Mouse (Mus musculus) natural killer cell, adult 2 months (primary cell): ENCODE results near the gene Acap2.

Source experiments
- DNase-seq, 2 experiments: peaks; one replicate each; pipeline ENCODE4 v3.0.0; 2022; ENCODE audit warnings: low spot score in 2 of 2

The Acap2 gene

DNA sequence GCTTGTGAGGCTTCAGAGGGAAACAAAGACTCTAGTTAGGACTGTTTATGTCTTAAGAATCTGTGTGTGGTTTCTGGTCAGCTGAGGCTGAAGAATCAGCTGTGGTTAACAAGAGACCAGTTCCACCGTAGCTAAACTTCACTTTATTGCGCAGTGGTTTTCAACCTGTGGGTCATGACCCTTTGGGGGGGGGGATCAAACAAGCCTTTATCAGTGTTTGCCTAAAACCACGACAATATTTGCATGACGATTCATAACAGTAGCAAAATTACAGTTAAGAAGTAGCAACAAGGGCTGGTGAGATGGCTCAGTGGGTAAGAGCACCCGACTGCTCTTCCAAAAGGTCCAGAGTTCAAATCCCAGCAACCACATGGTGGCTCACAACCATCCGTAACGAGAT lies 4.7 kb upstream of the Acap2 start:
- DNase-seq, result peak; percentile 55 to 72

DNA sequence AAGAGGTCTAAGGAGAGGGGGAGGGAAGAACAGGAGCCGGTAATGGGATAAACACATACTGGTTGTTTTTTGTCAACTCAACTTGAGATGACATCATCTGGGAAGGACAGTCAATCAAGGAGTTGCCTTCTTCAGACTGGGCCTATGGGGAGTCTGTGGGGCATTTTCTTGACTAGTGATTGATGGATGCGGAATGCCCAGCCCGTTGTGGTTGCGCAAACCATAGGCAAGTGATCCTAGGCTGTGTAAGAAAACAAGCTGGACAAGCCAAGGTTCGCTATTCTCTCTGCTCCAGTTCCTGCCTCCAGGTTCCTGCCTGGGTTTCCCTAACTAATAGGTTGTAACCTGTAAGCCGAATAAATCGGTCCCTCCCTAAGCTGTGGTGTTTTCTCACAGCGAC lies 4.1 kb upstream of the Acap2 start:
- DNase-seq, result no peak

DNA sequence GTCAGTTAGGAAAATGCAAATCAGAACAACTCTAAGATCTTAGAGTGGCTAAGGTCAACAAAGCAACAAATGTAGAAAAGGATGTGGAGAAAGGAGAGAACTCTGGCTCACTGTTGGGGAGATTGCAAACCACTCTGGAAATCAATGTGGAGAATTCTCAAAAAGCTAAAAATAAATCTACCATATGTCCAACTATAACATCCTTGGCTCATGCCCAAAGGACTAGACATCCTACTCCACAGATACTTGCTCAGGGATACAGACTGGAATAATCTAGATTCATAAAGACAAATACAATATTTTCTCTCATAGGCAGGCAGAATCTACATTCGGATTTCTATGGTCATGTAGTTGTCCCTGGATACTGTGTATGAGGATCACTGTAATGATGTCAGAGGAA lies 3.2 kb upstream of the Acap2 start:
- no peak for DNase-seq

DNA sequence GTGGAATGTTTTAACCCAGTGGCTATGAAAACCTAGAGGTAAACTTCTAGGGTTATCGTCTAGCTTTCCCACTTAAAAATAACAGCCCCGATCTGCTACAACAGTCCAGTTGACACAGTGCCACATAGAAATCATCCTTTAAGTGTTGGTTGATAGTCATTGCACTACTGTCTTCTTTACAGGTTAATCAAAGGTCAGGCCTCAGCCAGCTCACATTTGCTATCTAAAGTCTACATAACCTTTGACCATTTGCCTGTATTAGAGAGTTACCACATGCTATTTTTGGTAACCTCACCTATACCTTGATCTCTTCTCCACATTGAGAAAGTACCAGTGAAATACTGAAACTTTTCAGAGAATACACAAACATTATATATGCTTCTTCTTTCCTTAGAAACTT lies 659 bp upstream of the Acap2 start:
- no peak for DNase-seq

DNA sequence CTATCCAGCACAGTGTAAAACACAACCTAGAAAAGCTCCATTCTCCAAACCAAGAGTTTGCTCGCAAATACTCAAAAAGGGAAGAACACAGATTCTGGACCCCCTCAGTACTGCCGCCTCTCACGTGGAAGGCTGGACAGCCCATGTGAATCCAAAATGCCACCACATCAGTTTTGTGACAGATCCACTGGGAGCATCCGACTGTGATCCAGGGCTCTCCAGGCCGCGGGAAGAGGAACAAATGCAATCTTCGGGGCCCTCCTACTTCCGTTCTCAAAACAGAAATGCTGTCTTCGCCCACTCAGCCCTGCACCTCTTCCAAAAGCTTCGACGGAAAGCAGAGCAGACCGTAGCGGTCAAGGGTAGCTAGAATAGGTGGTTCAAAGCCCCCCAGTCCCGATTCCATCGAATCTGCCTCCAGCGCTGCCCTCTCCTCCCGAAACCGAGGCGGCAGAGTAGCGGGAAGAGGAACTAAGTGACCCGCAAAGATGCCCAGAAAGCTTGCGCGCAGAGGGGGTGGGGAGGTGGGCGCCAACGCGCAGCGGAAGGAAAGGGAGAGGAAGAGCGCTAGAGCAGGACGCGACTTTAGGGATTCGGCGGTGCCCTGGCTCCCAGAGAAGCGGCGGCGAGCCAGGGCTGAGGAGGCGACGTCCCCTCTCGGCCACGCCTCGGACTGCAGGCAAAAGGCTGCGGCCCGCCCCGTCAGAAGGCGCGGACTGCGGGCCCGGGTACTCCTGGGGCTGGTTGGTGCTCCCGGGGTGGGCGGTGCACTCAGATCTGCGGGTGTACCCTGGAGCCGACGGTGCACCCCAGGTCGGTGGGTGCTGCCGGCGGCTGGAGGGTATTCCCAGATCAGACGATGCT lies 887 bp downstream of the Acap2 start:
- peak in 1 of 2 experiments; percentile 27 for DNase-seq

DNA sequence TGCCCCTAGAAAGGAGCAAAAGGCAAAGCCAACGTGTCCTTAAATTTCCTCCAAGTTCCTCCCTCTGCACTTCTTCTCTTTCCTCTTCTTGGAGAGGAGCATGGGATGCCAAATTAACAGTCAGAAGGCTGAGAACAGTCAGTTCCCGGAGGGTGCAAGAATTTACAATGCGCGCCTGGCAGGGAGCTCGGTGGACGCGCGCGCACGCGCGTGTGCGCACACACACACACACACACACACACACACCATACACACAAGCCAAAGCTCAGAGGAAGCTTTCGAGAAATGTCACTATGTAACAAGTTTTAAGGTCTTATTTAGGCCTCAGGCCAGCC lies 1.5 kb downstream of the Acap2 start:
- peak in 1 of 2 experiments; percentile 5 for DNase-seq

DNA sequence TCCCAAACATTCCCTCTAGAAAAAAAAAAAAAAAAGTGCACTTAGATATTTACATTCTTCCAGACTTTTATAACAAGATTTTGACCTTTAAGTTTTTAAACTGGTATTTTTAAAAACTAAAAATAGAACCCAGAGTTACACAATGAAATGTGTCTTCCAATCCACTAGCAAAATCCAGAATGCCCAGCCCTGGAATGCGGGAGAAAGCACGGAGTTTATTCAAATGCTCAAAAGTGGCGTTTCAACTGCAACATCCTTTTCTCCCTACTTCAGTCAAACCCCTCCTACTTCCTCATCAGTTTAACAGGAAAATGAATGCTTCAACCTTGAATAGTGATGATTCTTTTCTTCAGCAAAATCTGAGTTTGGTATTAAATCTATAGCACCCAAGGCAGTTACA lies 4.1 kb downstream of the Acap2 start:
- no peak for DNase-seq

DNA sequence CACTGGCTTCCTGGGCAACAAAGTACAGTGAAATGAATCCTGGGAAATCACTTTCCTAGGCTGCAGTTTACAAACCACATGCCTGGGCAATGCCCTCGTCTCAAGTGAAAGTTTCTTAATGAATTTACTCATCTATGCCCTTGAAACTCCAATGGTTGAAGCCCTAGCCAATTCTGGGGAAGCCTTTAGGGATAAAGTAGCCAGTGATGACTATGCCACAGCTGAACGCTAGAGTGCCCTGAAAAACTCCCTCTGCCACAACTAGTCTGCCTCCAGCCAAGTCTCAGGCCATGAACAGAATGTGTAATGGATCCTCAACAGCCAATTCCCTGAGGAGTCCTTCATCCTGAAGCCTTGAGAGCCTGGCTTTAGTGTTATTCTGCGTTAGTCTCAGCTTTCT lies 8.5 kb downstream of the Acap2 start:
- no peak for DNase-seq

DNA sequence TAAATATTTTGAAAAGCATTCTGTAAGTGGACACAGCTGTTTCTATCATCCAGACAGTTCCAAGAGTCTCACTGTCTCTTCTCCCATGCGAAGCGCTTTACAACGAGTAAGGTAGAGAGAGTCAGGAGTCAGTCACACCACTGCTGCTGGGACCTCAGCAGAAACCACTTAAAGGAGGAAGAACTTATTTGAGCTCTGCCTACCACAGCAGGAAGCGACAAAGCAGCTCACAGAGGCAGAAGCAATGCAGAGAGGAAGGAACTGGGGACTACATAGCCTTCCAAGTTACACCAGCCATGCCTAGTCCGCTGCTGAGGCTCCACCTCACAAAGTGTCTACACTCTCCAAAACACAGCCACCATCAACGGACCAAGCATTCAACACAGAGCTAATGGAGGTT lies 9.2 kb downstream of the Acap2 start:
- peak; percentile 25 to 58 for DNase-seq

DNA sequence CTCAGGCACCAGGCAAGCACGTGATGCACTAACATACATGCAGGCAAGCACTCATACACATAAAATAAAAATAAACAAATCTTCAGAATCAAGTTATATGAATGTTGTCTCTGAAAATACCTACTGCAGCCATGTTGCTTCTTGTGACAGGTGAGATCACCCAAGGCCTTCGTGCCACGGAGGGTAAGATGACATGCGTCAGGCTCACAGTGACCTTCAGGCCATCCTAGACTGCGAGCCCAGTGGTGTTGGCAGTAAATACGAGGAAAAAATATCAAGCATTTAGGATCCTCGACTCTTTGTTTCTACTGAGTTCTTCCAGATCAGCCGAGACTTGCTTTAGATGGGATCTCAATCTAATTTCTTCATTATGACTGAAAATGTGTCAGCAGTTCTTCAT lies 10.6 kb downstream of the Acap2 start:
- DNase-seq, result no peak

DNA sequence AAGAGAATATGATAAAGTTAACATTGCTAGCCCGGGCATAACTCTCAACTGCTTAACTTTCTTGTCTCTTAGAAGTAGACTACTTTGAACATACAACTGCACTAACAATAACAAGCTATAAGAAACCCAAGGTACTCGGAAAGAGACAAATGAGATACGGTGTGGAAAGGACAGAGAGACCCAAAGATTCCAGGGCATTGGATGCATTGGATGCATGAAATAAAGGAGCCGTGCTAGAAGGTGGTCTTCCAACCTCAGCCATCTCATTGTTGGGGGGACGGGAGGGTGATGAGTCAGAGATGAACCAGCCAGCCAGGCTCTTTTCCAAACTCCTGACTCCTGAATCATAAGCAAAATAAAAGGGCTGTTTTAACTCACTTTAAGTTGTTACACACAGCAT lies 11.8 kb downstream of the Acap2 start:
- DNase-seq, result no peak

DNA sequence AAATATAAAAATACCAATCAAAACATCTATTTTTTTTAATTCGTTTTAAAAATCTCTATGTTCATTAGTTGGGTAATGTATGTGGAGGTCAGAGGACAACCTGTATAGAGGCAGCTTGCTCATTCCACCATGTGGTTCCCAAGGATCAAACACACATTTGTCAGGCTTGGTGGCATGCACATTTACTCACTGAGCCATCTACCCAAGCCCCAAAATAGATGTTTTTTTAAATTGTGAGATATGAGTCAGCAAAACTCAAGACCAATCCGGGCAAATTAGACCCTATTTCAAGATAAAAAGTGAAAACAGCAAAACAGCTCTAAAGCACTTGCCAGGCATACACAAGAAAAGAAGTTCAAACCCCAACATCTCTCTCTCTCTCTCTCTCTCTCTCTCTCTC lies 12.2 kb downstream of the Acap2 start:
- DNase-seq, result no peak

DNA sequence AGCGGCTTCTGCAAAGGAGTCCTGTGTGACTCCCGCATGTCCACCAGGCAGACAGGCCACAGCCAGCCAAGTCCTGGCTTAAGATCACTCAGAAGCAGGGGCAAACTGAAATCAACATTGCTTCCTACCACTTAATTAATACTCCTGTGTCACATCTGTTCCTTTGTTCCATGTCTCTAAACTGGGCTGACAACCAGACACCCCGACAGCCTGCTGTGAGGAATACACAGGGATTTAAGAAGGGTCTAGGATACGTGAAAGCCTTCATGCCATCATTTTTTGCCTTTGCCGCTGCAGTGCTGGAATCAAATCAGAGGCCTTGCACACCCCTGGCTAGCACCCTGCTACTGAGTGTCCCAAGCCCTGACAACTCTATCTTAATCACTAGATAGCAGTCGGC lies 12.8 kb downstream of the Acap2 start:
- no peak for DNase-seq

DNA sequence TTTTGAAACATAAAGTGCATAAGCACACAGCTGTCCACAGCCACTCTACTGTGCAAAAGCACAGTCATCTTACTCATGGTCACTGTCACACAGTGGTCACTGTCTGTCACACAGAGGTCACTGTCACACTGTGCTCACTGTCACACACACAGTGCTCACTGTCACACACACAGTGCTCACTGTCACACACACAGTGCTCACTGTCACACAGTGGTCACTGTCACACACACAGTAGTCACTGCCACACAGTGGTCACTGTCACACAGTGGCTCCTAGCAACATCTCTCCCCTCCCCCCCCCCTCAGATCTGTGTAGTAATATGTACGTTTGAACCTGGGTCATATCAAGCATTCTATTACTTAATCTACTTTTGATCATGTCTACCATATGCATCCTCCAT lies 13.9 kb downstream of the Acap2 start:
- no peak for DNase-seq

DNA sequence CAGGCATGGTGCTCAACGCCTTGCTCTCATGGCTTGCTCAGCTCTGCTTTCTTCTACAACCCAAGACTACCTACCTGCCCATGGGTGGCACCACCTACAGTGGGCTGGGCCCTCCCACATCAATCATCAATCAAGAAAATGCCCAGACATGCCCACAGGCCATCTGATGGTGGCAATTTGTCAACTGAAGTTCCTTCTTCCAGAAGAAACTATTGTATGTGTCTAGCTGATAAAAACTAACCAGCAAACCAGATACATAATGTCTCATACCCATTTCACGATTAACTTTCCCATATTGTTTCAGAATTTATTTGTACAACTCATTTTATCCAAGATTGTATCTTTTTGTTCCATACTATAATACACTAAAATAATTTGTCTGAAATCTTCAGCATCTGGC lies 15.3 kb downstream of the Acap2 start:
- no peak for DNase-seq

DNA sequence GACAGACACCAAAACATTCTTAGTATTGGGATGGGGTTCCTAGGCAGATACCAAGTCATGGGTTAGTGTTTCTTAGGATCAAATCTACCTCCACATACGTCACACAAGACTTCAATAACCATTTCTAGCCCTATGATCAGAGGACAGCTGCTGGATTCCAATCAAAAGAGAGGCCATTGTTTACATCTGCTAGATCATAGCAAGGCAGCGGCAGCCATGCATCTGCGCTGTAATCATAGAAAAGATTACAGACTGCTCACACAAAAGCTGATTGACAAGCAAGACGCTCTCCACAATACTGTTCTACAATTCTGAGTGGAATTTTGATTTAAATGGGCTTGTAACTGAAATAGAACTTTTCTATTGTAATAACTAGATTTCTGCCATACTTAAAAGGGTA lies 16.3 kb downstream of the Acap2 start:
- no peak for DNase-seq

DNA sequence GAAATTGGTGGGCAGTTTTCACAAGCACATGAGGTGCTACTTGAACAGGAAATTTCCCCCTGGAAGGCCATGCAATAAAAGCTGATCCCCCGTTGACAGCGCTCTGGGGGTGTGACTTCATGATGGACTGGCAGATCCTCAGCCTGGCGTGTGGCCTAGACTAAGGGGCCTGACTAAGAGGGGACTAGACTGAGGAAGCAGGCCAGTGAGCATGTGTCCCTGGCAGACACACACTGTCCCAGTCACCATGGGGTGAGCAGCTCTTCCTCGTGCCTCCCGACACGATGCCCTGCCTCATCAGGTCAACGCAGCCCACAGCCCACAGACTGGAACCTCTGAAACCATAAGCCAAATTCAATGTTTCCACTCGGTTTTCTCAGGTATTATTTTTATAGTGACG lies 18.5 kb downstream of the Acap2 start:
- DNase-seq, result no peak

DNA sequence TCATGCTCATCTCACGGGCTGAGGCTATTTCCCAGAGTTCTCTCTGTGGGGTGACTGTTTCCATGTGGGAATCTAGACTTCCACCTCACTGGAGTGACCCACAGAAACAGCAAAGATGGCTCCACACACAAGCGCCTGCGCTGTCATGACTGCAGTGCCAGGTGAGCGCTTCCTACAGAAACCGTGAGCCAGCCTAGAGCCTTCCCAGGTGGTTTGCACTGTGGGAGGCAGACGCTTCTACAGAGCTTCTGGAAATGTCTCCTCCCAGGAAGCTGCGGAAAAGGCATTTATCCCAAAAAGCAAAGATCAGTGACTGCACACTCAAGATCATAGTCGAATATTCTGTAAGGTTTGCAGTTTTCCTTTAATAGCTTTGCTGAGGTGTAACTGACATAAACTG lies 20.2 kb downstream of the Acap2 start:
- DNase-seq, result no peak

DNA sequence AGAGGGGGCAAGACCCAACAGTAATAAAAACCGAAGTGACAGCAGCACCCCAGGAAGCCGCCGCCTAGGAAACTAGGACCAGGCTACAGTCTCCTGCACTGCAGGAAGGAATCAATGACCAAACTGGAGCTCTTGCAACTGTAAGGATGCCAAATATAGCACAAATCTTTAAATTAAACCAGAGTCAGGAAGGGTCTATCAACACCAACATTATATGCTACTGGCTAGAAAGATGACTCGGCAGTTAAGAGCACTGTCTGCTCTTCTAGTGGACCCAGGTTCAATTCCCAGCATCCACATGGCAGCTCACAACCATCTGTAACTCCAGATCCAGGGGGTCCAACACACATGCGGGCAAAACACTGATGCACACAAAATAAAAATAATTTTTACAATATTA lies 21.7 kb downstream of the Acap2 start:
- DNase-seq, result no peak

DNA sequence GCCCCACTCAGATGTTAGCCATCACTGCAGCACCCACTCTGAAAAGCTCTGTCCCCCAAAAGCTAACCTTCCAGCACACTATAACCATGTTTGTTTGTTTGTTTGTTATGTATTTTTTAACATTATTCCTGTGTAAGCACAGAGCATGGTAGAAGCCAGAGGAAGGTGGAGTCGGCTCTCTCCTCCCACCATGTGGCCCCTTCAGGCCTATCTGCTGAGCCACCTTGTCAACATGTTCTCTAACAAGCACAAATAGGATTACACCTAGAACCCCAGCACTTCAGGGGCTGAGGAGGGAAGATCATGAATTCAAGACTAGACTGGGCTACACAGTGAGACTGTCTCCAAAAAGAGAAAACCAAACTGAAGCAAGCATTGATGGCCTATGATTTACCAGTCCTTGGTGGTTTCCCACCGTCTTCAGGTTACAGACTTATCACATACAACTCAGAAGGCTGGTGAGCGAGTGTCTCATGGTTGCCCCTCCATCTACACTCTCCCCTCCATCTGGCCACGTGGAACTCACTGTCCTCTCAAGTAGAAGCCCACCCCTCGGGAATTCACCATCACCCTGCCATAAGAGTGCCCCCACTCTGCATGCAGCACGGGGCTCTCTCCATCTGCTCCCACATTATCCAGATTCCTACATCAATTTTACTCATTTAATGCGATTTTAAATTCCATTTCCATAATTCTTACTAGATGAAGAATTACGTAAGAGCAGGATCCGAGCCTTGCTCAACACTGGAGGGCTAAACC lies 26.0 kb downstream of the Acap2 start:
- no peak for DNase-seq

DNA sequence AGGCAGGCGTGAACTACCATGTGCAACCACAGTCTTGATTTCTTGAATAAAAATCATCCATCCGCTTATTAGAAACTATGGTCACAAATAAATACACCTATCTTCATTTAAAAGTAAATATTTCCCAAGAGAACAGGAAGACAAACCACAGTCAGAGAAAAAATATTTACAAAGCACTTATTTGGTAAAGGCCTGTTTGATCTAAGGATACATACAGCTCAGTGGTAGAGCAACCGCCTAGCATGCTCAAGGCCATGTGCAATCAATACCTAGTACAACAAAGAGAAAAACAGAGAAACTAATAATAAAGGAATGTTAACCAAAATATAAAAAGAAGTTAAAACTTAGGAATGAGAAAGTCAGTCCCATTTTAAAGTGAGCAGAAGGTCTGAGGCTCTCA lies 28.8 kb downstream of the Acap2 start:
- no peak for DNase-seq

DNA sequence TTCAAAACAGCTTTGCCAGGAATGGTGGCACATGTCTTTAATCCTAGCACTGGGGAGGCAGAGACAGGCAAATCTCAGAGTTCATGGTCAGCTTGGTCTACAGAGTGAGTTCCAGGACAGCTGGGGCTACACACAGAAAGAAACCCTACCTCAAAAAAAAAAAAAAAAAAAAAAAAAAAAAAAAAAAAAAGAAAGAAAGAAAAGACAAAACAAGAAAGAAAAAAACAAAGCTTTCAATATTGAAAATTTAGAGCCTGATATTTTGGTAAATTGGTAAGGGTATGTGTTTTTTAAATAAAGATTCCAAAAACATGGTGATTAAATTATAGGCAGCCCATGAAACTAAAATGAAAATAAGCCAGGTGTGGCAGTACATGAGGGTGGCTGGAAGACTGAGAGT lies 29.6 kb downstream of the Acap2 start:
- DNase-seq, result no peak

DNA sequence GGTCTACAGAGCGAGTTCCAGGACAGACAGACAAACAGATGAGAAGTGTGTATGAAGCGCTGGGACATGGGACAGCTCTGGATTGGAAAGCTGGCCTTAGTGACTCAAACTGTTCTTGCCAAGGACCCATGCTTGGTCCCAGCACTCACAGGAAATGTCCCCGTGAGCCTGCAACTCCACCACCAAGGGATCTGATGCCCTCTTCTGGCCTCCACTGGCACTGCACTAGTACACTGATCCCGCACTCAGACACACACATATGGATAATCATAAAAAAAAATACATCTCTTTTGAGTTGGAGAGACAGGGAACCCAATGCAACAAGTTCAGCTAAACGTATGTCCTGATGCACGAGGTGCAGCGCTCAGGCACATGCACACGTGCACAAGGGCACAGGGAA lies 30.7 kb downstream of the Acap2 start:
- peak in 1 of 2 experiments; percentile 12 for DNase-seq

DNA sequence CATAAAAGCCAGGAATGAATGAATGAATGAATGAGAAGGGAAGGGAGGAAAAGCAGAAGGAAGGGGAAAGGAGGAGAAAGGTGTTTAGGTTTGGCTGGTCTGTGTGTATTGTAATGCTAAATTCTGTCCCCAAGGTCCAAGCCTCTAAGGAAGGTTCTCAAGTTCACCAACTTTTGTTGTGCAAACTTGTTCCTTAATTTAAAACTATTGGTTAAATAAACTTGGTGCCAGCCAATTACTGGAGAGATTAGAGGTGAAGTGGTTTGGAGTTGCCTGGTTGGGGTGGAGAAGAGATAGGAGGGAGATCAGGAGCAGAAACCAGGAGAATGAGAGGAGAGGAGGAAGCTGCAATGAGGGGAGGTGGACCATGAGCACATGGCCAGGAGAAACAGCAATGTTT lies 31.4 kb downstream of the Acap2 start:
- DNase-seq, result no peak
